Mouse (Mus musculus): ENCODE results near the gene Senp1. TPM values are rescaled to one million over a fixed set of nuclear protein-coding genes. Genes with fewer than 3 reads are reported as not detected.

The Senp1 gene
- total and polyA plus RNA-seq, 3 experiments: 5.3 to 10.0 (median 9.8) TPM

- TF ChIP-seq EP300 (IDR thresholded peaks at IDR 0.05; ENCODE audit: insufficient read depth, low read depth, low read length) (peak; percentile 90), CTCF (IDR thresholded peaks at IDR 0.05) (no peak), POLR2A (IDR thresholded peaks at IDR 0.05; ENCODE audit: insufficient read depth, low read depth, low read length) (peak; percentile 49)
- Histone ChIP-seq H3K4me1 (ENCODE audit: control insufficient read depth, insufficient read depth, low read length) (peaks cover 4% of the 10 kb centered on the region; the same call in 1 of the 2 replicates), H3K27ac (peak overlapping the region; percentile 82), H3K27me3 (ENCODE audit: control insufficient read depth, insufficient read depth, low read length) (no peaks in the 10 kb centered on the region), H3K79me2 (replicated peaks; ENCODE audit: control insufficient read depth, insufficient read depth, low read length) (no peaks in the 10 kb centered on the region), H3K36me3 (ENCODE audit: control insufficient read depth, insufficient read depth, low read length) (peaks cover 13% of the 10 kb centered on the region), H3K9ac (ENCODE audit: low read depth, low read length) (no peak overlapping the region), H3K4me3 (no peak overlapping the region)
- DNase-seq: peak in 1 of 2 experiments; percentile 70
- intact Hi-C loops (cut with DNase I): no loop called here
- whole genome bisulfite sequencing: 74% methylated on average over 4 of the region's 4 CpGs
Measured at GRCm38 (mm10) chr15:98131001-98131400, 37.5 kb upstream of the Senp1 start.

GRCm38 (mm10) chr15:98120831-98121230, 27.3 kb upstream of the Senp1 start:
- intact Hi-C loops (cut with DNase I): no loop called here
- peaks cover 8% of the 10 kb centered on the region for H3K36me3 ChIP-seq (ENCODE audit: control insufficient read depth, insufficient read depth, low read length)
- DNase-seq: no peak
- no peak overlapping the region for H3K27ac ChIP-seq
- H3K79me2 ChIP-seq (replicated peaks; ENCODE audit: control insufficient read depth, insufficient read depth, low read length): no peaks in the 10 kb centered on the region; the same call in 1 of the 2 replicates
- TF ChIP-seq POLR2A (IDR thresholded peaks at IDR 0.05; ENCODE audit: insufficient read depth, low read depth, low read length): no peak
- TF ChIP-seq EP300 (IDR thresholded peaks at IDR 0.05; ENCODE audit: insufficient read depth, low read depth, low read length): no peak
- TF ChIP-seq CTCF (IDR thresholded peaks at IDR 0.05): no peak
- H3K27me3 ChIP-seq (ENCODE audit: control insufficient read depth, insufficient read depth, low read length): no peaks in the 10 kb centered on the region
- H3K9ac ChIP-seq (ENCODE audit: low read depth, low read length): no peak overlapping the region
- no peak overlapping the region for H3K4me3 ChIP-seq
- 91% methylated on average over 20 of the region's 20 CpGs for WGBS
- H3K4me1 ChIP-seq (ENCODE audit: control insufficient read depth, insufficient read depth, low read length): peaks cover 2% of the 10 kb centered on the region

GRCm38 (mm10) chr15:98119363-98119762, 25.8 kb upstream of the Senp1 start:
- no peak overlapping the region for H3K9ac ChIP-seq (ENCODE audit: low read depth, low read length)
- intact Hi-C loops (cut with DNase I): no loop called here
- H3K4me3 ChIP-seq: no peak overlapping the region
- 87% methylated on average over 12 of the region's 12 CpGs for WGBS
- H3K27me3 ChIP-seq (ENCODE audit: control insufficient read depth, insufficient read depth, low read length): no peaks in the 10 kb centered on the region
- H3K4me1 ChIP-seq (ENCODE audit: control insufficient read depth, insufficient read depth, low read length): peaks cover 2% of the 10 kb centered on the region
- TF ChIP-seq POLR2A (IDR thresholded peaks at IDR 0.05; ENCODE audit: insufficient read depth, low read depth, low read length) (no peak), EP300 (IDR thresholded peaks at IDR 0.05; ENCODE audit: insufficient read depth, low read depth, low read length) (no peak), CTCF (IDR thresholded peaks at IDR 0.05) (no peak)
- no peaks in the 10 kb centered on the region; the same call in 1 of the 2 replicates for H3K79me2 ChIP-seq (replicated peaks; ENCODE audit: control insufficient read depth, insufficient read depth, low read length)
- H3K36me3 ChIP-seq (ENCODE audit: control insufficient read depth, insufficient read depth, low read length): peaks cover 10% of the 10 kb centered on the region
- DNase-seq: no peak
- H3K27ac ChIP-seq: no peak overlapping the region; the same call in 1 of the 2 replicates

- TF ChIP-seq CTCF (IDR thresholded peaks at IDR 0.05) (no peak), POLR2A (IDR thresholded peaks at IDR 0.05; ENCODE audit: insufficient read depth, low read depth, low read length) (no peak)
- Histone ChIP-seq H3K27me3 (ENCODE audit: control insufficient read depth, insufficient read depth, low read length) (no peaks in the 10 kb centered on the region), H3K9ac (ENCODE audit: low read depth, low read length) (no peak overlapping the region; the same call in 1 of the 2 replicates), H3K36me3 (ENCODE audit: control insufficient read depth, insufficient read depth, low read length) (peaks cover 12% of the 10 kb centered on the region), H3K79me2 (replicated peaks; ENCODE audit: control insufficient read depth, insufficient read depth, low read length) (no peaks in the 10 kb centered on the region; the same call in 1 of the 2 replicates), H3K4me1 (ENCODE audit: control insufficient read depth, insufficient read depth, low read length) (peaks cover 2% of the 10 kb centered on the region), H3K4me3 (no peak overlapping the region), H3K27ac (peak overlapping the region; percentile 85)
- no peak for DNase-seq
- intact Hi-C loops (cut with DNase I): no loop called here
- WGBS: 54% methylated on average over 5 of the region's 5 CpGs
Measured at GRCm38 (mm10) chr15:98116287-98116686, 22.7 kb upstream of the Senp1 start.

- Histone ChIP-seq H3K4me3 (no peak overlapping the region), H3K4me1 (ENCODE audit: control insufficient read depth, insufficient read depth, low read length) (peaks cover 2% of the 10 kb centered on the region), H3K27ac (peak overlapping the region; percentile 85), H3K27me3 (ENCODE audit: control insufficient read depth, insufficient read depth, low read length) (no peaks in the 10 kb centered on the region), H3K36me3 (ENCODE audit: control insufficient read depth, insufficient read depth, low read length) (peaks cover 12% of the 10 kb centered on the region), H3K79me2 (replicated peaks; ENCODE audit: control insufficient read depth, insufficient read depth, low read length) (no peaks in the 10 kb centered on the region; the same call in 1 of the 2 replicates), H3K9ac (ENCODE audit: low read depth, low read length) (no peak overlapping the region)
- TF ChIP-seq EP300 (IDR thresholded peaks at IDR 0.05; ENCODE audit: insufficient read depth, low read depth, low read length) (no peak), POLR2A (IDR thresholded peaks at IDR 0.05; ENCODE audit: insufficient read depth, low read depth, low read length) (no peak), CTCF (IDR thresholded peaks at IDR 0.05) (no peak)
- DNase-seq: no peak
- 43% methylated on average over 9 of the region's 9 CpGs for WGBS
- intact Hi-C loops (cut with DNase I): no loop called here
Measured at GRCm38 (mm10) chr15:98115779-98116163, 22.2 kb upstream of the Senp1 start.

- Histone ChIP-seq H3K9ac (ENCODE audit: low read depth, low read length) (peak overlapping the region; percentile 45), H3K27me3 (ENCODE audit: control insufficient read depth, insufficient read depth, low read length) (no peaks in the 10 kb centered on the region), H3K27ac (peak overlapping the region; percentile 85), H3K4me1 (ENCODE audit: control insufficient read depth, insufficient read depth, low read length) (peaks cover 3% of the 10 kb centered on the region), H3K4me3 (no peak overlapping the region), H3K36me3 (ENCODE audit: control insufficient read depth, insufficient read depth, low read length) (peaks cover 12% of the 10 kb centered on the region), H3K79me2 (replicated peaks; ENCODE audit: control insufficient read depth, insufficient read depth, low read length) (no peaks in the 10 kb centered on the region; the same call in 1 of the 2 replicates)
- peak in 1 of 2 experiments; percentile 56 for DNase-seq
- intact Hi-C loops (cut with DNase I): no loop called here
- no peak for TF ChIP-seq CTCF (IDR thresholded peaks at IDR 0.05)
- 0 out of 2 replicates have a peak, but pooled peaks have one; percentile 61 for TF ChIP-seq EP300 (IDR thresholded peaks at IDR 0.05; ENCODE audit: insufficient read depth, low read depth, low read length)
- 61% methylated on average over 10 of the region's 10 CpGs for WGBS
Measured at GRCm38 (mm10) chr15:98114852-98115778, 21.6 kb upstream of the Senp1 start.

Data from heart, adult 2 months (tissue).